Mouse (Mus musculus) midbrain, embryonic 16.5 days (tissue): ENCODE data around the gene Cebpa. TPM values are rescaled to one million over a fixed set of nuclear protein-coding genes. Genes with fewer than 3 reads are reported as not detected.
A peak's percentile ranks its signal among the peaks of the same experiment; 100 is the strongest.

Experiments used
- ATAC-seq: fragments of 200-750 bp; cut with Nextera tagmentation; 2 replicates; pipeline ENCODE4 v1.8.0; 2017; ENCODE audit warnings: moderate TSS enrichment
- H3K27ac ChIP-seq: fragments of 300-500 bp; sonication (generic); 2 replicates; pipeline ENCODE4 v1.5.1; 2014; ENCODE audit warnings: mild to moderate bottlenecking, low read length, mixed read lengths
- H3K27me3 ChIP-seq: fragments of 300-500 bp; sonication (generic); 2 replicates; pipeline ENCODE4 v1.6.1; 2014; ENCODE audit warnings: low read depth, low read length, mixed read lengths; ENCODE audit not compliant: control insufficient read depth, insufficient read depth
- H3K36me3 ChIP-seq: fragments of 300-500 bp; sonication (generic); 2 replicates; pipeline ENCODE4 v1.6.1; 2014; ENCODE audit warnings: mild to moderate bottlenecking, low read length, moderate library complexity, mixed read lengths; ENCODE audit not compliant: control insufficient read depth, insufficient read depth
- H3K4me1 ChIP-seq: fragments of 300-500 bp; sonication (generic); 2 replicates; pipeline ENCODE4 v1.6.1; 2014; ENCODE audit warnings: mild to moderate bottlenecking, low read length, mixed read lengths; ENCODE audit not compliant: control insufficient read depth, insufficient read depth
- H3K4me2 ChIP-seq: fragments of 300-500 bp; sonication (generic); 2 replicates; pipeline ENCODE4 v1.6.1; 2014; ENCODE audit warnings: mild to moderate bottlenecking, low read length, mixed read lengths
- H3K4me3 ChIP-seq: fragments of 300-500 bp; sonication (generic); 2 replicates; pipeline ENCODE4 v1.5.1; 2014; ENCODE audit warnings: low read depth, mild to moderate bottlenecking, low read length, moderate library complexity, mixed read lengths
- H3K9ac ChIP-seq: fragments of 300-500 bp; sonication (generic); 2 replicates; pipeline ENCODE4 v1.6.1; 2014; ENCODE audit warnings: low read depth, low read length, mixed read lengths
- H3K9me3 ChIP-seq: fragments of 300-500 bp; sonication (generic); replicated peaks from 2 replicates; pipeline ENCODE4 v1.6.1; 2014; ENCODE audit warnings: mild to moderate bottlenecking, low read length, mixed read lengths; ENCODE audit not compliant: control insufficient read depth, poor library complexity, severe bottlenecking
- WGBS: fragments of 180-500 bp; shearing (Covaris S2); extraction: QIAGEN DNeasy Blood & Tissue Kit; methylation state at CpG from one replicate; pipeline ENCODE4 v1.1.7; 2014; 5-methylcytosine and 5-hydroxymethylcytosine counted together
- polyA plus RNA-seq: library from polyadenylated mRNA; unstranded; fragments of >200 nt; fragmentation: Nextera tagmentation; extraction: Ambion mirVana; gene quantifications from 2 replicates; pipeline ENCODE4 v1.2.1, GENCODE M21; 2015

Gene Cebpa
- polyA plus RNA-seq, 1 experiment from 2014 or later, result 0.33 TPM

GRCm38 (mm10) chr7:35117761-35118098 lies 1.4 kb upstream of the Cebpa start:
- Histone ChIP-seq H3K36me3 (no peaks in the 10 kb centered on the region), H3K4me1 (peaks cover 29% of the 10 kb centered on the region), H3K27ac (no peak overlapping the region), H3K4me2 (peak overlapping the region; percentile 96), H3K27me3 (peaks cover 59% of the 10 kb centered on the region), H3K4me3 (peak overlapping the region; percentile 56), H3K9ac (peak overlapping the region; percentile 57), H3K9me3 (no peaks in the 10 kb centered on the region)
- under 1% methylated on average over 25 of the region's 25 CpGs for WGBS
- ATAC-seq, result no peak

GRCm38 (mm10) chr7:35118099-35118781 lies 853 bp upstream of the Cebpa start:
- no peaks in the 10 kb centered on the region for H3K36me3 ChIP-seq
- H3K27me3 ChIP-seq, result peaks cover 64% of the 10 kb centered on the region
- peak overlapping the region; percentile 56 for H3K4me3 ChIP-seq
- H3K4me2 ChIP-seq, result peak overlapping the region; percentile 96
- whole genome bisulfite sequencing, result under 1% methylated on average over 48 of the region's 49 CpGs
- peak overlapping the region; percentile 57 for H3K9ac ChIP-seq
- peak; percentile 66 for ATAC-seq
- no peak overlapping the region for H3K27ac ChIP-seq
- H3K9me3 ChIP-seq, result no peaks in the 10 kb centered on the region
- H3K4me1 ChIP-seq, result peaks cover 29% of the 10 kb centered on the region

- peak; percentile 37 for ATAC-seq
- H3K27me3 ChIP-seq, result peaks cover 60% of the 10 kb centered on the region
- 0% methylated on average over 51 of the region's 83 CpGs for WGBS
- H3K27ac ChIP-seq, result no peak overlapping the region
- peak overlapping the region; percentile 56 for H3K4me3 ChIP-seq
- peak overlapping the region; percentile 57 for H3K9ac ChIP-seq
- H3K36me3 ChIP-seq, result no peaks in the 10 kb centered on the region
- H3K4me1 ChIP-seq, result peaks cover 29% of the 10 kb centered on the region
- peak overlapping the region; percentile 96 for H3K4me2 ChIP-seq
- no peaks in the 10 kb centered on the region for H3K9me3 ChIP-seq
These were observed 533 bp downstream of the Cebpa start for GRCm38 (mm10) chr7:35119506-35120145.

- Histone ChIP-seq H3K4me3 (peak overlapping the region; percentile 56), H3K27ac (no peak overlapping the region), H3K4me2 (peak overlapping the region; percentile 96), H3K27me3 (peaks cover 60% of the 10 kb centered on the region), H3K9me3 (no peaks in the 10 kb centered on the region), H3K36me3 (no peaks in the 10 kb centered on the region), H3K9ac (peak overlapping the region; percentile 57), H3K4me1 (peaks cover 29% of the 10 kb centered on the region)
- ATAC-seq, result no peak
- WGBS, result under 1% methylated on average over 53 of the region's 53 CpGs
These were observed 1.1 kb downstream of the Cebpa start for GRCm38 (mm10) chr7:35120146-35120691.

- WGBS, result 41% methylated on average over 8 of the region's 8 CpGs
- H3K27ac ChIP-seq, result no peak overlapping the region
- no peaks in the 10 kb centered on the region for H3K9me3 ChIP-seq
- H3K27me3 ChIP-seq, result peaks cover 57% of the 10 kb centered on the region
- no peaks in the 10 kb centered on the region for H3K36me3 ChIP-seq
- no peak overlapping the region for H3K4me3 ChIP-seq
- peaks cover 29% of the 10 kb centered on the region for H3K4me1 ChIP-seq
- no peak overlapping the region for H3K4me2 ChIP-seq
- no peak overlapping the region for H3K9ac ChIP-seq
- no peak for ATAC-seq
These were observed 2.1 kb downstream of the Cebpa start for GRCm38 (mm10) chr7:35121150-35121549.

GRCm38 (mm10) chr7:35122401-35123320 lies 3.6 kb downstream of the Cebpa start:
- no peak overlapping the region for H3K9ac ChIP-seq
- peaks cover 42% of the 10 kb centered on the region for H3K27me3 ChIP-seq
- H3K4me2 ChIP-seq, result no peak overlapping the region
- ATAC-seq, result no peak
- no peak overlapping the region for H3K4me3 ChIP-seq
- no peaks in the 10 kb centered on the region for H3K9me3 ChIP-seq
- 74% methylated on average over 10 of the region's 10 CpGs for whole genome bisulfite sequencing
- no peak overlapping the region for H3K27ac ChIP-seq
- no peaks in the 10 kb centered on the region for H3K36me3 ChIP-seq
- H3K4me1 ChIP-seq, result peaks cover 26% of the 10 kb centered on the region

- Histone ChIP-seq H3K4me1 (peaks cover 18% of the 10 kb centered on the region), H3K9me3 (no peaks in the 10 kb centered on the region), H3K4me3 (no peak overlapping the region), H3K4me2 (no peak overlapping the region), H3K27ac (no peak overlapping the region), H3K36me3 (no peaks in the 10 kb centered on the region), H3K27me3 (peaks cover 38% of the 10 kb centered on the region), H3K9ac (no peak overlapping the region)
- 46% methylated on average over 10 of the region's 10 CpGs for WGBS
- ATAC-seq, result no peak
These were observed 4.4 kb downstream of the Cebpa start for GRCm38 (mm10) chr7:35123431-35123953.

GRCm38 (mm10) chr7:35124216-35124615 lies 5.1 kb downstream of the Cebpa start:
- H3K9ac ChIP-seq, result no peak overlapping the region
- no peak overlapping the region for H3K4me3 ChIP-seq
- H3K27me3 ChIP-seq, result peaks cover 37% of the 10 kb centered on the region
- H3K27ac ChIP-seq, result no peak overlapping the region
- H3K4me1 ChIP-seq, result peaks cover 16% of the 10 kb centered on the region
- WGBS, result 51% methylated on average over 5 of the region's 5 CpGs
- H3K4me2 ChIP-seq, result no peak overlapping the region
- no peaks in the 10 kb centered on the region for H3K36me3 ChIP-seq
- ATAC-seq, result no peak
- H3K9me3 ChIP-seq, result no peaks in the 10 kb centered on the region
